Mouse (Mus musculus) NIH3T3 (cell line): ENCODE results near the gene Gnas.

Source experiments
- DNase-seq: peaks from one replicate; pipeline ENCODE4 v3.0.0-alpha.2; 2012; ENCODE audit warnings: low read depth

The Gnas gene

GRCm38 (mm10) chr2:174366571-174366970 is 82.5 kb downstream of the Gnas start:
- DNase-seq = no peak

GRCm38 (mm10) chr2:174381021-174381420 is 96.9 kb downstream of the Gnas start:
- no peak for DNase-seq

- DNase-seq = peak; percentile 39
These were observed 107.8 kb downstream of the Gnas start for GRCm38 (mm10) chr2:174391936-174392335.

- peak; percentile 16 for DNase-seq
These were observed 108.4 kb downstream of the Gnas start for GRCm38 (mm10) chr2:174392554-174392953.

GRCm38 (mm10) chr2:174393383-174393782 is 109.3 kb downstream of the Gnas start:
- no peak for DNase-seq
